Mouse (Mus musculus) CD4-positive, CD25-positive, alpha-beta regulatory T cell, adult 2 months (primary cell): ENCODE measurements around the gene Narfl.
"Not testable (repeated sequence)": the region's sequence is repeated elsewhere in the genome, so short reads cannot be mapped to it uniquely, and the experiment has no call there.

Experiments used
- DNase-seq: peaks from one replicate; pipeline ENCODE4 v3.0.0-alpha.2; 2012; ENCODE audit warnings: low read depth, low spot score

Gene Narfl

DNA sequence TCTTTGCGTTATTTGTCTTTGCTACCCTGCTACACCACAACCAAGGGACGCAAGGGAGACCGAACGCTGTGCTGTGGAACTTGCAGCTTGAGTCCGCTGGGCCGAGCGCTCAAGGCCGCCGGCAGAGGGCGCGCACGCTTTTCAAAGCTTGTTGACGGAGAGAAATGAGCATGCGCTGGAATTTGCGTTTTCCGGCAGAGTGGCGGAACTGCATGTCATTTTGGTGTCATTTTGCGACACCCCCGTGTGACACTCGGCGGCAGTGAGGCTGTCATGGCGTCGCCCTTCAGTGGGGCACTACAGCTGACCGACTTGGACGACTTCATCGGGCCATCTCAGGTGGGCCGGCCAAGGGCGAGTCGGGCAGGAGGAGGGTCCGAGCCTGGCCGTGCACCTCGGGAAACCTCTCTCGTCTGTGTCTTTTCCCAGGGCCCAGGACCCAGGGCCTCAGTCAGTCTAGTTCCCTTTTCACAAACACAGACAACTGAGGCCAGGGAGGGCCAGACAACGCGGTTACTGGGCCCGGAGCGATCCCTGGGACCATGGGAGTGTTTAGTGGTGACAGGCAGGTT, at the start of gene Narfl:
Narfl (plus strand) TSS at position 228 of the 572 bp plus-strand sequence.
- DNase-seq, result peak; percentile 99

DNA sequence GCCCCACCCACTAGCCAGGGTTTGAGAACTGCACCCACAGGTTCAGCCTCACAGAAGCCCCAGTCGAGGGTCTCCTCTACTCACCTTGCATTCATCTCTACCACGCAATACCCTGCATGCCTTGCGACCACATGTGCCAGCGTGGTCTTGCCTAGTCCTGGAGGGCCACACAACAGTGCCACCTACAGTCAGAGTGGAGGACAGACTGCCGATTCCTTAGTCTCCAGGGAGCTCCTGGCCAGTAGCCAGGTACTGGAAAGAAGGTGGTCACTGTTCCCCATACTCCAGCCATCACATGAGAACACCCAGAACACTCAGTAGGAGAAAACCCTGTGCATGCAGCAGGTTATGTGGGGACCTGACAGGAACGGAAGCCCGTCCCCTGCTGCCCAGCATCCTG, 49.7 kb upstream of the Narfl start:
- no peak for DNase-seq

DNA sequence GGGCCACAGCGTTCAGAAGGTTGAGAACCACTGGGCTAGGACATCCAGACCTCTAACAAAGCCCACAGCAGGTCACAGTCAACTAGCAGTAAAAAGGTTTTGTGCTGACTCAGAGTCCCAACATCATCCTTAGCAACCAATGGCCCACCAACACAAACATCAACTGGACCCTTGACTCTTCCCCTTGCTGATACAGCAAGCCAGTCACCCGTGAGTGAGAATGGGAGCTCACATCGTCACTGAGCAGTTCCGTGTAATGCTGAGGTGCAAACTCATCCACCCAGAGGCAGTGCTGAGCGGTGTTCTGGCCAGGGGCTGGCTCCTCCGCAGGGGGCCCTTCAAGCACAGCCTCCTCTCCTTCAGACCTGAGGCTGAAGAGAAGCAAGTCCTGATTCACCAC, 48.3 kb upstream of the Narfl start:
- DNase-seq, result no peak

DNA sequence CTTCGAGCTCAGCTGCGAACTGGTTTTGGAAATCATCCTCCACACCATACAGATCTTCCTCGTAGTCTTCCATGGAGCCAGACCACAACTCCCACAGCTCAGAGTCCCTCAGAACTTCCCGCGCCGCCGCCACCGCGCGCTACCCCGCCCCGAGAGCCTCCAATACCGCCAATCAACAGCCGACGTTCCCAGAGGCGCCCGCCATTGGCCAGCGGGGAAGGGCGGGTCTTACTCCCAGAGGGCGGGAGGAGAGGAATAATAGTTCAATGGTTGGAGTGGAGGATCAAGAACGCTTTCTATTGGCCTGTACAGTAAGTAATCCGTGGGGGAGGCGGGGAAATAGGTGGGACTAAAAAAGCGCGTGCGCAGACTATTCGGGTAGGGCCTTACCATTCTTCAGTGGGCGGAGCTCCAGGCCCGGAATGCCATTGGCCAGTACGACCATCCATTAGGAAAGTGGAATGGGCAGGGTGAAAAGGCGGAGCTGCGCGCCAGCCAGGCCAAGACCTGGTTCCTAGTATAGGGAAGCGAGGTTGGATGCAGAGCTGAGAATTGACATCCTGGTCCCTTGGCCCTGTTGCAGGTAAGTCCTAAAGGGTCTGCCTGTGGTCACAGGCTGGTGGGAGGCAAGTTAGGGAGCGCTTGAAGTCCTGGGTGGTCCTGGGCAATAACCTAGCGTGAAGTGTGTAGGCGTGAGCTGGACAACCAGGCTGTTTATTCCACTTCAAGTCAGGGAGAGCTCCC, 46.1 kb upstream of the Narfl start, which contains the start of the genes Chtf18 and Rpusd1:
Chtf18 (minus strand) TSS at position 155 of the 744 bp plus-strand sequence.
Rpusd1 (plus strand) TSS at position 406 of the 744 bp plus-strand sequence.
- DNase-seq, result peak; percentile 98

DNA sequence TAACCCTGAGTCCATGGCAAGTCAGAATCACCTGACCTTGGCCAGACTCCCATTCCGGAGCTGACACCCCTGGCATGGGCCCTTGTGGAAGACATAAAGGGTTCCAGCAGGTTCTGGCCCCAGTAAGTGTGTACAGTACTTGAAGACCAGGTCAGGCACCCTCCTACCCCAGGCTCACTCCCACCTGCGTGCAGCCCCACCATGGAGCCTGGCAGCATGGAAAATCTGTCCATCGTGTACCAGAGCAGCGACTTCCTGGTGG, 45.6 kb upstream of the Narfl start:
- DNase-seq, result no peak

DNA sequence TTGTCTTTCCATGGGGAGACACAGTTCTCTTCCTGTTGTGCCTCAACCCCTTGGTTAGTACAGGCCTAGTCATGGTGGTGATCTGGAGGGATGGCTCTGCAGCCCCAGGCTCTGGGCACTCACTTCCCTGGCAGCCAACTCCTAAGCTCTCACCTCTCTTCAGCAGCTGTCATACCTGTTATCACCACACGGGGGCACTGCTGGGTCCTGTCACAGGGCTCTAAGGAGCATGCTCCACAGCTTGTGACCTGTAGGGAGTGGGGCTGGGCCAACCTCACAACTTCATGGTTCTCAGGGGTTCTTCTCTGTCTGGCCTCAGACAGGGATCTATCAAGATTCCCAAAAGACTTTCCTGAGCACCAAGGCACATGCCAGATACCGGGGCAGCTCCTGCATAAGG, 41.5 kb upstream of the Narfl start:
- DNase-seq, result peak; percentile 91

DNA sequence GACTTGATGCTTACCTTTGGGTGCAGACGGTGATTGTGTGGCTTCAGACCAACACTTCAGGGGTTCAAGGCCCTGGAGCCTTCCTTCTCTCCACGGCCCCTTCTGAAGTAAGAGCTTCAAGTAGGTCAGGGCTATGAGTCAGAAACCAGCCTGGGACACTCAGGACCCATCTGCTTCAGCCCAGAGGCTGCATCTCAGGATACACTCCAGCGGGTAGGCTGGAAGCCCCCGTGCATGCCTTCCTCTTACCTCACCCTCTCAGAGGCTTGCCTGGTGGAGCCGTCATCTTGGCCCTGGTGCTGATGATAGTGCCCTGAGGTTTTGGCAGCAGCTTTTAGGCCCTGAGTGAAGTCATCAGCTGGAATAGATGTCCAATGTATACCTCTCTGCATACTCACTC, 38.3 kb upstream of the Narfl start:
- no peak for DNase-seq

DNA sequence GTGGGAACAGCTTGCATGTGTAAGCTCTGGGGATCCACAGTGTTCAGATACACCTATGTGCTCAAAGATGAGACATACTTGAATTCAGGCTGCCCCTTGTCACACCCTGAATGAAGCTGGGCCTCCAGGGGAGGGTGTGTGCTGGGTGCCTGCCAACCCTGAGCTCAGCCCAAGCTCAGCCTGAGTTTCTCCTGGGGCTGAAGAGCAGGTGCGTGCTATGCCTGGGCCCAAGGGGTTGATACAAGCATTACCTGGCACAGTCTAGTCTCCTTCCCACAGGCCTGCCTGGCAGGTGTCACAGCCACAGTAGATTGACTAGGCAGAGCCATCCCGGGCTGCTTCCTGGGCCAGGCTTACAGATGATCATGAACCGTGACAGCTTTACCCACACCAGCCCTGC, 37.8 kb upstream of the Narfl start, which contains the start of gene Mslnl:
Mslnl (plus strand) TSS at position 298 of the 400 bp plus-strand sequence.
- no peak for DNase-seq

DNA sequence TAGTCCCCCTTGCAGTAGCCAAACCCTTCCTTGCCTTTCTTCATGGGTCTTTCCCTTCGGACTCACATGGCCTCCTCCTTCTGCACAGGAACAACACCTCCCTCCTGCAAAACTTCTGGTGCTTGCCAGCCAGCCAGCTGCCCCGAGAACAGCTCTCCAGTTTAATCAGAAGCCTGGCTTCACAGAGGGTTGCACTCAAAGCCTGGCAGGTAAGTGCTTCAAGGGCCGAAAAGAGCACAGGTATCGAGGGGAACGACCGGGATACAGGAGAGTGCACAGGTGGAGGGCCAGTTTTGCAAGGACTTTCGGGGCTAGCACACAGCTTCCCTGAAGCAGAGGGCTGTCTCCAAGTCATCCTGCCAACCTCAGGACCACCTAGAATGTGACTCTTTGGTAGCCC, 34.7 kb upstream of the Narfl start:
- DNase-seq, result no peak

DNA sequence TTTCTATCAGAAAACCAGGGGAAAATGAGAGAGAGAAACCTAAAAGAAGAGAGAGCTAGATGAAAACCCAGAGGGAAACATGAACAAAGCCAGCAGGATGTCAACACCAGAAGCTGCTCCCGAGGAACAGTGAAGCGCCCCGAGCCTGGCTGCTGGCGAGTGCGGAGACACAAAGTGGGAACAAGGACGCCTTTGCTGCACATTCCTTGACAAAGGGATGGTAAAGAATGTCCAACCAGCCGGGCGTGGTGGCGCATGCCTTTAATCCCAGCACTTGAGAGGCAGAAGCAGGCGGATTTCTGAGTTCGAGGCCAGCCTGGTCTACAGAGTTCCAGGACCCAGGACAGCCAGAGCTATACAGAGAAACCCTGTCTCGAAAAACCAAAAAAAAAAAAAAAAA, 32.1 kb upstream of the Narfl start:
- DNase-seq, result not testable (repeated sequence)

DNA sequence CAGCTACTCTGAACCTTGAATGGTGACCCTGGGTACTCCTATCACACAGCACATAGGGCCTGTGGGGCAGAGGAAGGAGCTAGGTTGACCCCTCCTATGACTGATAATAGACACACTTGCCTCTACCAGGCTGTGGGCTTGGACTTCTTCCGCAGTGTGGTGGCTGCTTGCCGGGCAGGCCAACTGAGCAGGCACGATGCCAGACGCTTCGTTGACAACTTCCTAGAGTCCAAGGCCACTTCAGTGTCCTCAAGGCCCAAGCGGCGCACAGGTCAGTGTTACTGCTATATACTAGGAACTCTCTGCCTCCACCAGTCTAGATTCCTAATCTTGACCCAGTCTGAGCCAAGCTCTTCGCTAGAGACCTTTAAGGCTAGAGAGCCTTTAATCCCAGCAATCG, 29.7 kb upstream of the Narfl start:
- DNase-seq, result no peak

DNA sequence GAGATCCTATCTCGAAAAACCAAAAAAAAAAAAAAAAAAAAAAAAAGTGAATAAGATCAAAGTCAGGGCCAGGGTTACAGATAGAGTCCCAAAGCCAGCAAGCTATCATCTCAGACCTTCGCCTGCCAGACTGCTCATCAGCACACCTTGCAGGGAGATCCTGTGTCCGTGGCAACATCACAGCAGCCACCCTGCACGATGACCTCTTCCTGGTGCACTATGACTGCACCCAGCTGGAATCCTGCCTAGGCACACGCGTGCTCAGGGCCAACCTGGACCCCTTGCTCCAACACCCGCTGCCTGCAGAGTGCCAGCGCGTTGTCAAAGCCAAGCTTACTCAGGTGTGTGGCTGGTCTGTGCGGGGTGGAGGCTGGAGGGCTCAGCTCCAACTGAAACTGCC, 29.3 kb upstream of the Narfl start:
- DNase-seq, result no peak

DNA sequence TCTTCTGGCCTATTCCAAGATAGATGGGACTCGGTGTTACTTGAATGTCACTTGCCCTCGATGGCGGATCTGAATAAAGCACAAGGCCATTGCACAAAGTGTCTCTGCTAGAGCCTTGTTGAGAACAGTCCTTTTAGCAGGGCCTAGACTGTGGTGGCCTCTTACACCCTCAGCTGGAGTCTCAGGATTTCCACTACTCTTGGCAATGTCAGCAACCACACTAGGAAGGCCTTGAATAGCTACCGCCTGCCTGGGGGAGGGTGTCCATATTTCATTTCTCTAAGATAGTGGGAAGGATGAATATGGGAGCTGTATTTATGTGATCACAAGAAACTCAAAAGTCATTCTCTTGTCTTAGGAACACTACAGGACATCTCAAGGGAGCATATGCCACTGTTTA, 25.3 kb upstream of the Narfl start:
- no peak for DNase-seq

DNA sequence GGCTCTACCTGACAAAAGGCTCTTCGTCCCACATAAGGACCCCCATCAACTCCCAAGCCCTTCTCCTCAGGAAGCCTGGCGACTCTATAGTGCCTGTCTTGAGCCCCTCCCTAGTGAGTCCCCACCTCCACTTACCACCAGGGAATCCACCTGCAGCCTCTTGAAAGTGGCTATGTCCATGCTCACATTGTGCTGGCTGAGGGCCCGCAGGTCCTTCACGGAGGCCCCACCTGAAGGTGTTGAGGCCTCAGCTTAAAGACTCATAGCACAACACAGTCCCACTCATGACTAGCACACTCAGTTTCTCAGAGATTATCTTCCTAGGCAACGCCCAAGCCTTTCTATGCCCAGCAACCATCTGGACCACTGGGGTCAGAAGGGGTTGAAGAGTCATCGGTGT, 24.3 kb upstream of the Narfl start:
- DNase-seq, result no peak

DNA sequence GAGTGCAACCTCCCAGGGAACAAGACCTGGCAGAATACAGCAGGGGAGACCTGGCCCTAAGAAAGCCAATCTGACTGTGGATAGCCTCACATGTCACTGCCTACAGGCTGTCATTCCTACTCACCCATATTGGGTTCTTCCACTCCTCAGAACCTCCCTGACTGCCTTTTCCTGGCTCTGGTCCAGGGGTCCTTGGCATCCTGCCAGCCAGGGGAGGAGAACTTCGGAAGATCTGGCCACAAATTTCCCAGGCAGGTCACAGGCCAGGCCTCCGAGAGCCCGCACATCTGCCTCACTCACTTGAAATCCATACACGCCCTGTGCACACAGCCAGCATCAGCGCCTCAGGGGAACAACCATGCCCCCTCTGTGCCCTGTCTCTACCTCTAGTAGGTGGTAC, 22.1 kb upstream of the Narfl start:
- DNase-seq, result no peak

DNA sequence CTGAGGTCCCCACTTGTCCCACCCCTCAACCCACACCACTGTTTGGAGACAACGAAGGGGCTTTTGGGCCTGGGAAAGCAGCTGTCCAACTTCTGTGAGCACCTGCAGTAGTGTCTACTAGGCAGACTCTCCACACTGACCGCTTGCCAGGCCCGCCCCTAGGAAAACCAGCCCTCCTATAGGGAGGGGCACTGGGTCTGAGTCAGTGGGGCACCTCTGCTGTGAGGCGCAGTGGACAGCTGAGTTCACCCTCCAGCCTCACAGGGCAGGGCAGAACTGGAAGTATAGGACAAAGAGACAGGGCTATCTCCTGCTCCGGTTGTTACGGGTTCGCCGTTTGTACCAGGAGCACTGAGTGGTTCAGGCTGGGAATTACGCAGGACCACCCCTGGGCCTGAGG, 19.3 kb upstream of the Narfl start, which contains the start of gene Msln:
Msln (minus strand) TSS at position 138 of the 400 bp plus-strand sequence.
- no peak for DNase-seq

DNA sequence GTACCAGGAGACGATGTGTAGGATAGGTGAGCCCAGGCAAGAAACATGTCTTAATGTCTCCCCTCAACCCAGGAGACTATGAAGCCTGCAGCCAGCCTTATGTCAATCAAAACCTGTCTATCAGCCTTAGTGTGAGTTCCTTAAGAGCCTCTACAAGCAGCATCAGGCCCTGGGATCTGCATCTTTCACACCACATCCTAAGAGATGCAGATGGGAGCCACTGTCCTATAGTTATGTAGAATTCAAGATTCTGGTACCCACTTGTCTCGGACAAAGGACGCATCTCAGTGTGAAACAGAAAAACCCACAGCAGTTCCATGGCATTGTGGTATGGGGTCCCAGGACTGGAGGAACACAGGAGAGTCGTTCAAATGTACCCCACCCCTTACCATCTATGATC, 18.5 kb upstream of the Narfl start:
- no peak for DNase-seq

DNA sequence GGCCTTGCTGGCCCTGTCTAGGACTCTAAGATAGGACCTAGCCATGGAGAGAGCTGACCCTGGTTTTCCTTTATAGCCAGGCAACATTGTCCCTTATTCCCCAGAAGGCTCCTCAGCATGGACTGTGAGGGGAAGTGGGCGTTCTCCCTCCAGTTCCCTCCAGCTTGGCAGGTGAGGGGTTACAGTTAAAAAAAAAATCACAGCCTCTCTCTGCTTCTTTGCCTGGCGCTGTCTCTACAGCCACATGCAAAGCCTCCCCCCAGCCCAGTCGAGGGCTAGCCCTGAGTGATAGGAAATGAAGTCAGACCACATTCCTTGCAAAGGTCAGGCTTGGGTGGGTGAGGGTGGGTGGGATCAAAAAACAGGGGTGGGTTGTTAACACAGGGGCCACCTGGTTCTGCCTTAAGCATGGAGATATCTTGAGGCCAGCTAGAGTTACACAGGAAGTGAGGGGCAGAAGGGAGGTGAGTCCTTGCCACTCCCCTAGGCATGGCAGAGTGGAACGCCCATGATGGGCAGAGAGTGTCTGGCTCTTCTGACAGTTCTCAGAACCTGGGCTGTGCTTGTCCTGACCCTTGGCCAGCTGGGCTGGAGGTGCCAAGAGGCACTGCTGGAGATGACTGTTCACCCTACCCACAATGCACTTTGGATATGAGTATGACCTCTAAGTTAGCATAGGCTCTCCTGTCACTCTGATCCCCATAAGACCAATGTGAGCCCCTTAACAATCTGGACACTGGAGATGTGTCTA, 17.8 kb upstream of the Narfl start:
- DNase-seq, result no peak

DNA sequence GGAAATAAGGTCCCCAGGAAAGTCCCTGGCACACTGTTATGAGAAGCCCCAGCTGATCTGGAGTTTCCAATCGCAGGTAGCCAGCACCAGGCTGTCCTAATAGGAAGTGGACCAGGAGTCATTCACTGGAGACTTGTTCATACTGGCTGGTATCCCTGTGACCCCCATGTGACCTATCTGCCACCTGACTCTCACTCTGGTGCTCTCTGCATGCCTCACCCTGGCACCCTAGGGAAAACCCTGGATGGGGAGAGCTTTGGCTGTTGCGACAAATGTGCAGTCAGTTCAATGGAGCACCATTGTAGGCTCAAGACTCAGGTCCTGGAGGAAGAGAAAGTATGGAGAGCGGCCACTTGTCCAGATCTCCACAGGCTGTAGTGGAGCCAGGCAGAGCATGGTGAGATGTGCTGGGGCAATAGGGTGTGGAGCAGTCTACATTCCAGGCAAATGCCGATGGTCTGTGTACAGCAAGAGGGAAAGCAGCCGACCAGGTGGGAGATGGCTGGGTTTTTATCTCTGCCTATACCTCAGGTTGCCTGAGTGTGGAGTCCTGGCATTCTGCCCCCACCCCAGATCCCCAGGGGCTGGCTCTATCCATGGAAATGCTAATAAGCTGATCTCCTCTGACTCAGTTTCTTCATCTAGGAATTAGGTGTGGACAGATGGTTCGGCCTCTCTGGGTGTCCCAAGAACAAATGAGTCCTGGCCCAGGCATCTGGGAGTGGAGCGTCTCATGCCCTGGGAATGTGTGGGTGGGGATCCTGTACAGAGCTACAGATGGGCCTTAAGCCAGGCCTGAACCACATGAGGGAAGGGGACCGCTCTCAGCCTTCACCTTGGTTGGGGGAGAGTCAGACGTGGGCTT, 17.0 kb upstream of the Narfl start:
- DNase-seq, result no peak

DNA sequence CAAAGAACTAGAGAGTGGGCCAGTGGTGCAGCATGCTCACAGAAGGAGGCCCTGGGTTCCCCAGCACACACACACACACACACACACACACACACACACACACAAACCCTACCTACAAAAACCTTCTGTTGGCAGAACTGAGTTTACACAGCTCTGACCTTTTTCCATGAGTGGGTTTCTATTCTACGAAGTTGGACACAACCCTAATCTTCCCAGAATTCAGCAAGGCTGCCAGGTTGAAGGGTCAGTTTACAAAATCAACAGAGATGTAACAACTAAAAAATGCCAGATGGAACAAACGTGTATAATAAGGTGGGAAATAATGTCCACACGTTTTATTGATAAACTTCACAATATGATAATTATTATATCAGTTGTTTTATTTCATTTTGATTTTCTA, 15.9 kb upstream of the Narfl start:
- DNase-seq, result no peak

DNA sequence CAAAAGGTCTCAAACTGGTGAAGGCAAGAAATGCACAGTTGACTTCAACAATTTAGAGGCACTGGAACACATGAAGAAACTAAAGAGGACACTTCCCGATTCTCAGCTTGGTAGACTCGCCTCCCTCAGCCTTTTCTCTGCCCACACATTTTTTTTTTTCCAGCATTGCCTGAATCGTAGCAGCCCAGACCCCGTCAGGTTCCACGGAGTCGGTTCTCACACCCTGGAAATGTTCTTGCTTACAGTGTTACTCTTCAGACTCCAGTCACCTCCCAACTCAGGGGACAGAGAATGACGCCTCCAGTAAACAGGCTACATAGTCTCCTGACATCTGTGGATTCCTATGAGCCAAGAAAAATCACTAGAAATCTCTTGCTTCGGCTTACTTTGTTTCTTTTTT, 13.4 kb upstream of the Narfl start:
- DNase-seq, result no peak

DNA sequence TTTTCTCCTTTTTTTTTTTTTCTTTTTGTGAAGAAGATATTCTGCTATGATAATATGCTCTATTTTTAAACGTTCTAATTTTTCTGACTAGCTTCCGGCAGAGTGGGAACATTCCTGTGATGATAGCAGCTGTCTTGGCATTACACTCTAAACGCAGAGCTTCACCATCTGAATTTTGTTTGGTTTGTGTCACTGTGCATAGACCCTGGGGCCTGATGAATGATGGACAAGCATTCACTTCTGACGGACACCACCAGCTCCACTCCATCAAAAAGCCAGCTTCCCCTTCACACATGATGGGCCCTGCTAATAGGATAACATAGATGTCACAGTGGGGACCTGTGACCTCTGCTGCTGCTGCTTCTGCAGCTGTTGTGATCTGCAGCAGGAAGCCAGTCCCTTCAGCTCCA, 12.0 kb upstream of the Narfl start:
- no peak for DNase-seq
